Mouse (Mus musculus): ENCODE data around the gene Olfr450. TPM values are rescaled to one million over a fixed set of nuclear protein-coding genes. Genes with fewer than 3 reads are reported as not detected.

Gene Olfr450
- not detected for total RNA-seq (2023)

DNA sequence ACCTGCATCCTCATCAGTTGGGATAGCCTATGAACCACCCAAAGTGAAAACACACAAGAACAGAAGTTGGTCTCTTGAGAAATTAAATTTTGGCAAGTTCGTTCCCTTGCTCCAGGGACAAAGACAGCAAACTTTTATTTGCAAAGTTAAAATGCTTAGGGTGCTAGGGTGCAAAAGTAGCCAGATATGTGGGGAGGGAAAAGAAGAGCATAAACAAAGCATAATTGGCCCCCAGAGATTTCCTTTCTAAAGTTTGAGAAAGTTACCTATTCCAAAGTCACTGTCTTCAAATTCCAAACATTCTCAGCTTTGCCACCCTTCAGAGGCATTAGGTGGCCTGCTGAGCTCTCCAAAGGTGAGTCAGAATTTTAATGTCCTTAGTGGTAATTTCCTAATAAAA lies at the start of gene Olfr450:
TSS of gene Olfr450 (plus strand) at position 301 of the 400 bp plus-strand sequence.

DNA sequence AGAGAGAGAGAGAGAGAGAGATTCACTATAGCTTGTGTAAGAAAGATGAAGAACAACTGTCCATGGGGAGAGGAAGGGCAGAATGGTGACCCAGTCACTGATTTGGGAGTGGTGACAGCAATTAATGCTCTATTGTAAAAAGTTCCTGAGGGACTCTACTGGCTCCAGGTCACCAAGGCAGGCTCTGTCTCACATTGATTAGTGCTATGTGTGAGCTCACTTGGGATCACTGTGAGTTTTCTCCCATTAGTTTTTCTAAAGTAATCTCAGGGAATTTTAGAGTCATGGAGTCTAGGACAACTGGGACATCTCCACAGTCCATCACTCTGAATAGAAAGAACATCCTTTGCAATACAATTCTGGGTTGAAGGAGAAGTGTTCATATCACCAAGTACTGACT lies 26.9 kb upstream of the Olfr450 start, which contains the start of gene Olfr452:
TSS of gene Olfr452 (plus strand) at position 301 of the 400 bp plus-strand sequence.

DNA sequence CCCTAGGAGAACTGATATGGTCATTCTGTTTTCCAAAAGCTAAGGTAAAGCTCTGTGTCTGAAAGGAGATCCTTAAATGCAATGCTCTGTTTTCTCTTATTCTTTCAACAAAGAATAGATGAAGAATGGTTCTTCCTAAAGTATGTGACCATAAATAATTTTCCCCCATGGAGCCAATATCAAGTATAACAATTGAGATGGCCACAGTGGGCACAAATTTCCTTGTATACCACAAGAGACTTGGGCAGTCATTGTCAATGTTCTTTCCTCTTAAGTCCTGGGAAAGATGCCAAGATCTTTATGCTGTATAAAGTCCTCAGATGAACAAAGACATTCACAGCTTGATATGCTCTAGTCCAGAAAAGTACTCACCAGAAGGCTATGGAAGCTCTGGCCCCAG lies 22.3 kb downstream of the Olfr450 start, which contains the start of gene Olfr449:
TSS of gene Olfr449 (plus strand) at position 301 of the 400 bp plus-strand sequence.

Other genes starting within 250 kb of the Olfr450 start
- gene Tcaf3, start 214.2 kb upstream of the Olfr450 start, total RNA-seq (2023), result not detected
- gene Tcaf2, start 166.7 kb upstream of the Olfr450 start, total RNA-seq (2023), result 0.35 TPM
- not detected for gene Tcaf1, start 101.9 kb upstream of the Olfr450 start, total RNA-seq (2023)
- gene Olfr453, start 72.6 kb upstream of the Olfr450 start, total RNA-seq (2023), result not detected
- gene Olfr38, start 55.5 kb upstream of the Olfr450 start, total RNA-seq (2023), result not detected
- gene Olfr452, start 26.8 kb upstream of the Olfr450 start, total RNA-seq (2023), result not detected
- gene Olfr449, start 22.4 kb downstream of the Olfr450 start, total RNA-seq (2023), result not detected
- not detected for gene Olfr448, start 78.5 kb downstream of the Olfr450 start, total RNA-seq (2023)
- not detected for gene Olfr447, start 96.9 kb downstream of the Olfr450 start, total RNA-seq (2023)
- not detected for gene Olfr446, start 109.4 kb downstream of the Olfr450 start, total RNA-seq (2023)
- not detected for gene Olfr444, start 137.1 kb downstream of the Olfr450 start, total RNA-seq (2023)

Measured in CD4-positive naive resting alpha-beta T cell, adult 57 days (primary cell).